Mouse (Mus musculus) midbrain, postnatal 0 days (tissue): ENCODE measurements around the gene Fpgs. TPM values are rescaled to one million over a fixed set of nuclear protein-coding genes. Genes with fewer than 3 reads are reported as not detected.
A peak's percentile ranks its signal among the peaks of the same experiment; 100 is the strongest.

Experiments
- ATAC-seq: fragments of 200-750 bp; cut with Nextera tagmentation; 2 replicates; pipeline ENCODE4 v1.8.0; 2017; ENCODE audit warnings: moderate number of reproducible peaks, mild to moderate bottlenecking, moderate TSS enrichment, moderate library complexity; ENCODE audit not compliant: low FRiP score
- DNase-seq: peaks from one replicate; pipeline ENCODE4 v3.0.0-alpha.2; 2015; ENCODE audit warnings: low spot score
- H3K27ac ChIP-seq: fragments of 300-500 bp; sonication (generic); 2 replicates; pipeline ENCODE4 v1.5.1; 2014; ENCODE audit warnings: low read depth, mild to moderate bottlenecking, low read length, mixed read lengths
- H3K27me3 ChIP-seq: fragments of 300-500 bp; sonication (generic); 2 replicates; pipeline ENCODE4 v1.6.1; 2014; ENCODE audit warnings: low read length, control low read depth, mixed read lengths; ENCODE audit not compliant: insufficient read depth
- H3K36me3 ChIP-seq: fragments of 300-500 bp; sonication (generic); 2 replicates; pipeline ENCODE4 v1.6.1; 2014; ENCODE audit warnings: low read length, control low read depth, mixed read lengths; ENCODE audit not compliant: insufficient read depth
- H3K4me1 ChIP-seq: fragments of 300-500 bp; sonication (generic); 2 replicates; pipeline ENCODE4 v1.6.1; 2014; ENCODE audit warnings: mild to moderate bottlenecking, control low read depth, antibody characterized with exemption, low read length, mixed read lengths; ENCODE audit not compliant: insufficient read depth
- H3K4me2 ChIP-seq: fragments of 300-500 bp; sonication (generic); 2 replicates; pipeline ENCODE4 v1.6.1; 2014; ENCODE audit warnings: low read depth, mild to moderate bottlenecking, low read length, mixed read lengths; ENCODE audit not compliant: poor library complexity, severe bottlenecking
- H3K4me3 ChIP-seq: fragments of 300-500 bp; sonication (generic); 2 replicates; pipeline ENCODE4 v1.5.1; 2014; ENCODE audit warnings: low read depth, mild to moderate bottlenecking, low read length, moderate library complexity
- H3K9ac ChIP-seq: fragments of 300-500 bp; sonication (generic); replicated peaks from 2 replicates; pipeline ENCODE4 v1.6.1; 2014; ENCODE audit warnings: mild to moderate bottlenecking, low read length, moderate library complexity, mixed read lengths; ENCODE audit not compliant: poor library complexity, severe bottlenecking
- H3K9me3 ChIP-seq: fragments of 300-500 bp; sonication (generic); 2 replicates; pipeline ENCODE4 v1.6.1; 2016; ENCODE audit warnings: low read length, control low read depth
- CTCF ChIP-seq: IDR thresholded peaks from 2 replicates; pipeline ENCODE4 v1.5.1; 2016; ENCODE audit warnings: antibody characterized with exemption, mild to moderate bottlenecking
- WGBS: fragments of 180-500 bp; shearing (Covaris S2); extraction: QIAGEN DNeasy Blood & Tissue Kit; methylation state at CpG from one replicate; pipeline ENCODE4 v1.1.7; 2014; 5-methylcytosine and 5-hydroxymethylcytosine counted together
- polyA plus RNA-seq: library from polyadenylated mRNA; unstranded; fragments of >200 nt; fragmentation: Nextera tagmentation; extraction: Ambion mirVana; gene quantifications from 2 replicates; pipeline ENCODE4 v1.2.1, GENCODE M21; 2015
- total RNA-seq: library from RNA; depleted of rRNA; stranded (reverse); fragments of >200 nt; gene quantifications from 2 replicates; pipeline ENCODE4 v1.2.3, GENCODE M21; 2014; rRNA removed

Fpgs gene
- total RNA-seq (24.6 and 25.9 TPM in 2 replicates), polyA plus RNA-seq (25.1 and 29.6 TPM in 2 replicates)

DNA sequence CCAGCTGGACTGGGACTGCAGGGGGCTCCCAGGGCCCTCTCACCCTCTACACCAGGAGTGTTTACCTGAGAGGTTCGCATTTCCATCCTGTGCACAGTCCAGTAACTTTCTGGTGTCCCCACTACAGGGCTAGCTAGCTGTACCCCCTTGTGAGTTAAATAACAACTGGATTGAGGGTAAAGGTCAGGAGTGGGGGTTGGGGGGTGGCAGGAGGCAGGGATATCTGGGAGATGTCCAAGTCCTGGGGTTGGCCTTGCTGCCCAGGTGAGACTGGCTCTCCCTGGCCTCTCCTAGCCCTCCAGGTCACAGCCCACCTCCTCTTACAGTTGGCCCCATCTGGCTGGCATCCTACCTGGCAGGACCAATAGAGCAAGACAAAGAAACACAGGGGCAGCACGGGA is at the start of gene Fpgs:
Fpgs (minus strand) TSS at position 125 of the 401 bp plus-strand sequence.
- no peaks in the 10 kb centered on the region for H3K9me3 ChIP-seq
- H3K4me3 ChIP-seq, result no peak within 1 kb of the TSS
- H3K27me3 ChIP-seq, result no peaks in the 10 kb centered on the region
- ATAC-seq, result no peak
- TF ChIP-seq CTCF, result no peak
- no peak within 1 kb of the TSS for H3K9ac ChIP-seq
- DNase-seq, result no peak
- peaks cover 45% of the 10 kb centered on the region for H3K36me3 ChIP-seq
- no peak within 1 kb of the TSS for H3K27ac ChIP-seq
- WGBS, result 86% methylated on average over 2 of the region's 2 CpGs
- no peaks in the 10 kb centered on the region for H3K4me1 ChIP-seq
- H3K4me2 ChIP-seq, result no peak within 1 kb of the TSS

- no peaks in the 10 kb centered on the region for H3K9me3 ChIP-seq
- H3K27ac ChIP-seq, result no peak overlapping the region
- H3K4me1 ChIP-seq, result 0 out of 2 replicates have a peak, but pooled peaks cover 4% of the 10 kb centered on the region
- H3K9ac ChIP-seq, result no peak overlapping the region
- H3K4me3 ChIP-seq, result no peak overlapping the region
- H3K4me2 ChIP-seq, result no peak overlapping the region
- H3K36me3 ChIP-seq, result peaks cover 49% of the 10 kb centered on the region
- DNase-seq, result peak; percentile 35
- 63% methylated on average over 10 of the region's 10 CpGs for WGBS
- ATAC-seq, result no peak
- H3K27me3 ChIP-seq, result no peaks in the 10 kb centered on the region
- TF ChIP-seq CTCF, result peak; percentile 60
These were observed 48.2 kb upstream of the Fpgs start for GRCm38 (mm10) chr2:32752181-32752580.

- H3K4me2 ChIP-seq, result peak overlapping the region; percentile 16
- WGBS, result 35% methylated on average over 8 of the region's 10 CpGs
- ATAC-seq (no peak), DNase-seq (no peak)
- H3K4me1 ChIP-seq, result 0 out of 2 replicates have a peak, but pooled peaks cover 4% of the 10 kb centered on the region
- no peaks in the 10 kb centered on the region for H3K27me3 ChIP-seq
- H3K4me3 ChIP-seq, result 0 out of 2 replicates have a peak overlapping the region, but pooled peaks have one; percentile 6
- no peaks in the 10 kb centered on the region for H3K9me3 ChIP-seq
- no peak overlapping the region for H3K9ac ChIP-seq
- no peak for TF ChIP-seq CTCF
- no peak overlapping the region for H3K27ac ChIP-seq
- H3K36me3 ChIP-seq, result peaks cover 55% of the 10 kb centered on the region
These were observed 47.7 kb upstream of the Fpgs start for GRCm38 (mm10) chr2:32751665-32752033.

DNA sequence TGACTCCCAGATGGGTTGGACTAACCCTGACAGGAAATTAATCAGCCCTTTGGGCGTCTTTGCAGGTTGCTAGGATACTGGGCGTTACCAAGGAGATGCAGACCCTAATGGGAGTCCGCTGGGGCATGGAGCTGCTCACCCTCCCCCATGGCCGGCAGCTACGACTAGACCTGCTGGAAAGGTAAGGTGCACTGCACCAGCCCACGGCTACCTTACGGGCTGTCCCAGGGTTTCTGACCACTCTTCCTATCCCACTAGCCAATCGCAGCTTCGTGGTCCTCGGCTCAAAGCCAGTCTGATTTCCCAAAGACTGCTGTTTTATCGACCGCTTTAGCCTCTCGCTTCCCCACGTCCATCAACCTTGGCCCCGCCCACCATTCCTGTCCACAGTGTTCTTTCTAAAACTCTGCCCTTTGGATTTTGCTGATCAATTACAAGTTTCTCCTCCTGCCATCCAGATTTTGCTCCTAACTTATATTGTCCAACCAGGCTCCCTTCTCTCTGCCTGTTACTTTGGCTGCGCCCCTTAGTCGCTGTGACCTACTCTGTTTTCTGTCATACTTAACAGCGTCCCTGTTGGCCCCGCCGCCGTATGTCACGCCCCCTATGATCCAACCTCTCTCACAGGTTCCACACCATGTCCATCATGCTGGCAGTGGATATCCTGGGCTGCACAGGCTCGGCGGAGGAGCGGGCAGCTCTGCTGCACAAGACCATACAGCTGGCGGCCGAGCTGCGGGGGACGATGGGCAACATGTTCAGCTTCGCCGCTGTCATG is 47.1 kb upstream of the Fpgs start:
- 14% methylated on average over 31 of the region's 31 CpGs for WGBS
- ATAC-seq, result peak; percentile 56
- Histone ChIP-seq H3K27ac (no peak overlapping the region), H3K36me3 (peaks cover 60% of the 10 kb centered on the region), H3K4me3 (0 out of 2 replicates have a peak overlapping the region, but pooled peaks have one; percentile 6), H3K4me1 (0 out of 2 replicates have a peak, but pooled peaks cover 4% of the 10 kb centered on the region), H3K9me3 (no peaks in the 10 kb centered on the region), H3K27me3 (no peaks in the 10 kb centered on the region), H3K4me2 (peak overlapping the region; percentile 16), H3K9ac (0 out of 2 replicates have a peak overlapping the region, but pooled peaks have one; percentile 14)
- TF ChIP-seq CTCF, result no peak
- peak; percentile 62 for DNase-seq

DNA sequence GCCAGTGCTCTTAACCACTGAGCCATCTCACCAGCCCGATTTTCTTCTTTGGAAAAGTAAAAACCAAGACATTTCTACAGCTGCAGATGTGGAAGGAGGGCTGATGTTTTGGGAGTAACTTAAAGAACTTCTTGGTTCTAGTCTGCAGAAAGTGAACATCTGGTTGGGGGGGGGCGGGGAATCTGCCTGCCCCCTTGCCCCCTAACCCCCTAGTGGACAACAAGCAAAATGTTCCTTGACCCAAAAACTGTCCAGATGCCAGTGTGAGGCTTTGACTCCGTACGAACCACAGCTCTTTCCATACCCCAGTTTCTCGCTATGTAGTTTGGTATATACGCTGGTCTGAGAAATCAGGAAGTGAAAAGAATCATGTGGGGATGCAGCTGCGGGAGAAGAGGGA is 46.3 kb upstream of the Fpgs start:
- no peaks in the 10 kb centered on the region for H3K9me3 ChIP-seq
- H3K4me3 ChIP-seq, result no peak overlapping the region
- peaks cover 69% of the 10 kb centered on the region for H3K36me3 ChIP-seq
- H3K4me1 ChIP-seq, result 0 out of 2 replicates have a peak, but pooled peaks cover 4% of the 10 kb centered on the region
- H3K9ac ChIP-seq, result no peak overlapping the region
- DNase-seq, result no peak
- 72% methylated on average over 7 of the region's 7 CpGs for WGBS
- no peak overlapping the region for H3K27ac ChIP-seq
- H3K27me3 ChIP-seq, result no peaks in the 10 kb centered on the region
- no peak for ATAC-seq
- TF ChIP-seq CTCF, result peak; percentile 27
- no peak overlapping the region for H3K4me2 ChIP-seq

- ATAC-seq (no peak), DNase-seq (no peak)
- 90% methylated on average over 16 of the region's 16 CpGs for WGBS
- Histone ChIP-seq H3K4me2 (no peak overlapping the region), H3K9ac (no peak overlapping the region), H3K27me3 (no peaks in the 10 kb centered on the region), H3K4me1 (0 out of 2 replicates have a peak, but pooled peaks cover 4% of the 10 kb centered on the region), H3K27ac (no peak overlapping the region), H3K36me3 (peaks cover 68% of the 10 kb centered on the region), H3K9me3 (no peaks in the 10 kb centered on the region), H3K4me3 (no peak overlapping the region)
- no peak for TF ChIP-seq CTCF
These were observed 45.1 kb upstream of the Fpgs start for GRCm38 (mm10) chr2:32749082-32749481.
